Mouse (Mus musculus): Measurements from ENCODE around the gene Defb21. TPM values are rescaled to one million over a fixed set of nuclear protein-coding genes. Genes with fewer than 3 reads are reported as not detected.

Gene Defb21
- total and polyA plus RNA-seq, 3 experiments, result not detected

- TF ChIP-seq RCOR1 (IDR thresholded peaks at IDR 0.05; ENCODE audit: low read depth, low read length), result no peak
- TF ChIP-seq GABPA (IDR thresholded peaks at IDR 0.05; ENCODE audit: low read depth, low read length), result no peak
Measured at GRCm38 (mm10) chr2:152541979-152542378, 30.6 kb upstream of the Defb21 start (continued).

DNA sequence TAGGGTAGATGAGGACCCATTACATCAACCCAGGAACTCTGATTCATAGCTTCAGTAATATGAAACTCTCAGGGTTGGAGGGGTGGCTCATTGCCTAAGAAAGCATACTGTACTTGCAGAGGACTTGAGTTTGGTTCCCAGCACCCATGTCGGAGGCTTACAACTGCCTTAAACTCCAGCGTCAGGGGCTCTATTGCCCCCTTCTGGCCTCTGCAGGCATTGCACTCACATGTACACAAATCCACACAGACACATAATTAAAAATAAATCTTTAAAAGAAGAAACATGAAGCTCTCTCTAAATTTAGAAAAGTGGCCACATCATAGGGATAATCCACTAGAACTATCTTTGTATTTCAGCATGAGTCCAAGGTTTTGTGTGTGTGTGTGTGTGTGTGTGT is 29.6 kb upstream of the Defb21 start:
- Histone ChIP-seq H3K27me3 (ENCODE audit: control insufficient read depth in 1 of 2, insufficient read depth in 2 of 2, low read length in 2 of 2) (peaks cover 0 to 3% of the 10 kb centered on the region in 2 experiments; a peak in 3 of 4 replicates), H3K9ac (ENCODE audit: control insufficient read depth, low read depth, low read length, poor library complexity, severe bottlenecking) (no peak overlapping the region), H3K4me1 (ENCODE audit: control insufficient read depth in 1 of 2, insufficient read depth in 2 of 2, low read length in 2 of 2) (no peaks in the 10 kb centered on the region), H3K36me3 (ENCODE audit: control insufficient read depth in 1 of 2, insufficient read depth in 2 of 2, low read length in 2 of 2) (no peaks in the 10 kb centered on the region), H3K79me2 (ENCODE audit: control insufficient read depth, insufficient read depth, low read length, poor library complexity) (no peaks in the 10 kb centered on the region), H3K9me3 (replicated peaks; ENCODE audit: insufficient read depth, low read length) (no peaks in the 10 kb centered on the region), H3K4me3 (ENCODE audit: control insufficient read depth in 1 of 2, insufficient read depth in 1 of 2, low read depth in 2 of 2, low read length in 2 of 2) (no peak overlapping the region), H3K27ac (ENCODE audit: control insufficient read depth, low read depth, low read length) (no peak overlapping the region)
- DNase-seq (ENCODE audit: low read depth, low spot score), result no peak
- TF ChIP-seq MYB (IDR thresholded peaks at IDR 0.05; ENCODE audit: low read depth, low read length) (no peak), SMC3 (IDR thresholded peaks at IDR 0.05; ENCODE audit: low read depth, low read length) (peak; percentile 13; the same call in 1 of the 2 replicates), USF2 (IDR thresholded peaks at IDR 0.05; ENCODE audit: borderline replicate concordance in 1 of 2, insufficient read depth in 1 of 2, low read depth in 1 of 2, low read length in 2 of 2) (no peak), CTCF (IDR thresholded peaks at IDR 0.05 in 2 of 3, conservative IDR thresholded peaks at IDR 0.05 in 1 of 3; ENCODE audit: control insufficient read depth in 1 of 3, insufficient read depth in 1 of 3, low read depth in 2 of 3, low read length in 3 of 3, poor library complexity in 1 of 3, severe bottlenecking in 1 of 3) (peak; percentile 25 to 34 (median 33); a peak in 5 of 6 replicates), MYC (IDR thresholded peaks at IDR 0.05; ENCODE audit: low read depth, low read length) (no peak), USF1 (IDR thresholded peaks at IDR 0.05; ENCODE audit: low read depth, low read length) (no peak), MEF2A (IDR thresholded peaks at IDR 0.05; ENCODE audit: extremely low read depth, insufficient replicate concordance, low read depth, low read length, poor library complexity, severe bottlenecking) (no peak), ZMIZ1 (IDR thresholded peaks at IDR 0.05; ENCODE audit: low read depth, low read length) (no peak), MAZ (IDR thresholded peaks at IDR 0.05; ENCODE audit: low read depth, low read length) (no peak)

DNA sequence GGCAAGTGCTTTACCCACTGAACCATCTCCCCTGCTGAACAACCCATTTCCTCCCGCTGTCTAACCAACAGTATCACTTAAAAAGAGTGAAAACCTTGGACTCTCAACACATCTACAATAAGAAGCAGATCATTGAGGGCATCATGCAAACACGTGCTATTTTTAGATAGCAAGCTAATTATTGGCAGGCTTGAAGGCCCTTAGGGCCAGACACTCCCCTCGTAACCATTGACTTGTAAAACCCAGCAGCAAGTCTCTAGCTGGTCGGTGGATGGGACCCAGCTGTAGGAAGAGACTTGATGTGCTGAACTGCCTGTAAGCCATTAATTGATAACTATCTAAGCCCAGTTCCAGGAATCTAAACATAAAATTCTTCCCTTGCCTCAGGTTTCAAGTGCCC is 29.1 kb upstream of the Defb21 start:
- TF ChIP-seq ZC3H11A (IDR thresholded peaks at IDR 0.05; ENCODE audit: low read depth, low read length) (no peak), POLR2AphosphoS2 (IDR thresholded peaks at IDR 0.05; ENCODE audit: low read length) (no peak), ELF1 (IDR thresholded peaks at IDR 0.05; ENCODE audit: low read depth, low read length) (no peak), GATA1 (IDR thresholded peaks at IDR 0.05; ENCODE audit: low read depth, low read length) (no peak), POLR2AphosphoS5 (IDR thresholded peaks at IDR 0.05; ENCODE audit: borderline replicate concordance, low read depth, low read length) (no peak), UBTF (IDR thresholded peaks at IDR 0.05; ENCODE audit: borderline replicate concordance, insufficient read depth, low read depth, low read length) (no peak), TAL1 (IDR thresholded peaks at IDR 0.05; ENCODE audit: low read length) (no peak), JUND (IDR thresholded peaks at IDR 0.05; ENCODE audit: low read depth, low read length) (no peak), ETS1 (IDR thresholded peaks at IDR 0.05; ENCODE audit: low read depth, low read length) (no peak), EP300 (IDR thresholded peaks at IDR 0.05; ENCODE audit: low read depth in 1 of 2, low read length in 2 of 2) (no peak), HCFC1 (IDR thresholded peaks at IDR 0.05; ENCODE audit: low read depth, low read length) (no peak), USF2 (IDR thresholded peaks at IDR 0.05; ENCODE audit: borderline replicate concordance in 1 of 2, insufficient read depth in 1 of 2, low read depth in 1 of 2, low read length in 2 of 2) (no peak), ZMIZ1 (IDR thresholded peaks at IDR 0.05; ENCODE audit: low read depth, low read length) (no peak), NRF1 (IDR thresholded peaks at IDR 0.05; ENCODE audit: insufficient read depth, low read depth, low read length, poor library complexity, severe bottlenecking) (no peak)
- Histone ChIP-seq H3K9ac (ENCODE audit: control insufficient read depth, low read depth, low read length, poor library complexity, severe bottlenecking) (no peak overlapping the region), H3K4me3 (ENCODE audit: control insufficient read depth in 1 of 2, insufficient read depth in 1 of 2, low read depth in 2 of 2, low read length in 2 of 2) (no peak overlapping the region), H3K79me2 (ENCODE audit: control insufficient read depth, insufficient read depth, low read length, poor library complexity) (no peaks in the 10 kb centered on the region), H3K27me3 (ENCODE audit: control insufficient read depth in 1 of 2, insufficient read depth in 2 of 2, low read length in 2 of 2) (peaks cover 0 to 3% of the 10 kb centered on the region in 2 experiments), H3K9me3 (replicated peaks; ENCODE audit: insufficient read depth, low read length) (no peaks in the 10 kb centered on the region), H3K4me1 (ENCODE audit: control insufficient read depth in 1 of 2, insufficient read depth in 2 of 2, low read length in 2 of 2) (no peaks in the 10 kb centered on the region), H3K27ac (ENCODE audit: control insufficient read depth, low read depth, low read length) (no peak overlapping the region), H3K36me3 (ENCODE audit: control insufficient read depth in 1 of 2, insufficient read depth in 2 of 2, low read length in 2 of 2) (no peaks in the 10 kb centered on the region)
- DNase-seq (ENCODE audit: low read depth, low spot score), result no peak

All from MEL (cell line).